Mouse (Mus musculus) gastrocnemius, adult 18-20 months (tissue): Measurements from ENCODE around the gene Rnf224. TPM values are rescaled to one million over a fixed set of nuclear protein-coding genes. Genes with fewer than 3 reads are reported as not detected.

Source experiments
- DNase-seq: peaks from one replicate; pipeline ENCODE4 v3.0.0; 2021; ENCODE audit warnings: low spot score
- total RNA-seq, 2 experiments: library from RNA; stranded (reverse); gene quantifications; 2 replicates each; pipeline ENCODE4 v1.2.3; 2021

Gene Rnf224
- total RNA-seq, 2 experiments from 2014 or later: not detected

- peak; percentile 55 for DNase-seq
Observed at GRCm38 (mm10) chr2:25195211-25196156, 41.1 kb downstream of the Rnf224 start.

- DNase-seq: no peak
Observed at GRCm38 (mm10) chr2:25194486-25195171, 42.0 kb downstream of the Rnf224 start.

- no peak for DNase-seq
Observed at GRCm38 (mm10) chr2:25194006-25194405, 42.6 kb downstream of the Rnf224 start.

- peak; percentile 86 for DNase-seq
Observed at GRCm38 (mm10) chr2:25193330-25193770, 43.2 kb downstream of the Rnf224 start.

GRCm38 (mm10) chr2:25187841-25188240, 48.7 kb downstream of the Rnf224 start:
- no peak for DNase-seq

GRCm38 (mm10) chr2:25186575-25186930, 50.0 kb downstream of the Rnf224 start:
- no peak for DNase-seq

GRCm38 (mm10) chr2:25185625-25186574, 50.7 kb downstream of the Rnf224 start:
- no peak for DNase-seq

GRCm38 (mm10) chr2:25184496-25184895, 52.1 kb downstream of the Rnf224 start:
- DNase-seq: no peak

Other genes starting within 250 kb of the Rnf224 start
- 10 to 100 TPM in 1 of 2 experiments, 1 to 10 TPM in 1; 8.8 to 10.5 TPM for gene Nsmf, start 182.4 kb downstream of the Rnf224 start, total RNA-seq
- not detected for gene Entpd8, start 156.5 kb downstream of the Rnf224 start, total RNA-seq
- gene Noxa1, start 141.6 kb downstream of the Rnf224 start, total RNA-seq: not detected
- 1 to 10 TPM; 3.4 to 8.6 TPM for gene Nrarp, start 56.0 kb downstream of the Rnf224 start, total RNA-seq
- gene Tor4a, start 39.9 kb downstream of the Rnf224 start, total RNA-seq: 1 to 10 TPM in 1 of 2 experiments, under 1 TPM in 1; 0.84 to 1.2 TPM
- gene Nelfb, start 25.3 kb downstream of the Rnf224 start, total RNA-seq: 10 to 100 TPM; 18.8 to 21.3 TPM
- gene Stpg3, start 22.1 kb downstream of the Rnf224 start, total RNA-seq: not detected
- gene Fam166a, start 18.0 kb downstream of the Rnf224 start, total RNA-seq: not detected
- gene Tubb4b, start 12.1 kb downstream of the Rnf224 start, total RNA-seq: 100 to 1,000 TPM; 224 to 228 TPM
- gene Slc34a3, start 2.4 kb downstream of the Rnf224 start, total RNA-seq: not detected
- under 1 TPM; 0.50 to 0.74 TPM for gene Rnf208, start 5.5 kb upstream of the Rnf224 start, total RNA-seq
- not detected for gene Cysrt1, start 5.7 kb upstream of the Rnf224 start, total RNA-seq
- gene AL732309.1, start 10.1 kb upstream of the Rnf224 start, total RNA-seq: 1 to 10 TPM; 1.3 to 1.4 TPM
- 10 to 100 TPM; 12.0 to 12.1 TPM for gene Tmem203, start 18.7 kb upstream of the Rnf224 start, total RNA-seq
- gene Tprn, start 25.8 kb upstream of the Rnf224 start, total RNA-seq: 1 to 10 TPM; 2.9 to 3.8 TPM
- 10 to 100 TPM; 27.9 to 30.9 TPM for gene Ssna1, start 35.7 kb upstream of the Rnf224 start, total RNA-seq
- 10 to 100 TPM; 27.6 to 30.4 TPM for gene Anapc2, start 35.7 kb upstream of the Rnf224 start, total RNA-seq
- not detected for gene Tmem210, start 51.4 kb upstream of the Rnf224 start, total RNA-seq
- not detected for gene Lrrc26, start 53.1 kb upstream of the Rnf224 start, total RNA-seq
- gene Grin1, start 82.4 kb upstream of the Rnf224 start, total RNA-seq: not detected
- 10 to 100 TPM; 14.0 to 15.2 TPM for gene Man1b1, start 95.6 kb upstream of the Rnf224 start, total RNA-seq
- 10 to 100 TPM; 15.2 to 17.9 TPM for gene Dpp7, start 119.6 kb upstream of the Rnf224 start, total RNA-seq
- 1 to 10 TPM; 3.8 to 5.7 TPM for gene Uap1l1, start 128.9 kb upstream of the Rnf224 start, total RNA-seq
- not detected for gene Sapcd2, start 135.5 kb upstream of the Rnf224 start, total RNA-seq
- gene Entpd2, start 159.1 kb upstream of the Rnf224 start, total RNA-seq: 1 to 10 TPM; 6.2 to 8.3 TPM
- gene Npdc1, start 162.6 kb upstream of the Rnf224 start, total RNA-seq: 10 to 100 TPM; 15.8 to 19.0 TPM
- not detected for gene Fut7, start 186.5 kb upstream of the Rnf224 start, total RNA-seq
- 10 to 100 TPM; 14.1 to 15.5 TPM for gene Abca2, start 191.9 kb upstream of the Rnf224 start, total RNA-seq
- 1 to 10 TPM in 1 of 2 experiments, under 1 TPM in 1; 0.39 to 1.0 TPM for gene Clic3, start 220.1 kb upstream of the Rnf224 start, total RNA-seq
- gene Paxx, start 224.3 kb upstream of the Rnf224 start, total RNA-seq: 10 to 100 TPM; 13.7 to 15.1 TPM
- not detected for gene Ptgds, start 233.3 kb upstream of the Rnf224 start, total RNA-seq